Mouse (Mus musculus) lung, embryonic 15.5 days (tissue): ENCODE results near the gene Dcdc2c. TPM values are rescaled to one million over a fixed set of nuclear protein-coding genes. Genes with fewer than 3 reads are reported as not detected.

Experiments
- ATAC-seq: fragments of 200-750 bp; cut with Nextera tagmentation; 2 replicates; pipeline ENCODE4 v1.8.0; 2017; ENCODE audit warnings: moderate number of reproducible peaks, borderline replicate concordance; ENCODE audit not compliant: low FRiP score, low TSS enrichment; ENCODE audit errors: extremely low read depth
- H3K27ac ChIP-seq: fragments of 300-500 bp; sonication (generic); 2 replicates; pipeline ENCODE4 v1.5.1; 2015; ENCODE audit warnings: moderate library complexity, mild to moderate bottlenecking, inconsistent platforms
- H3K27me3 ChIP-seq: fragments of 300-500 bp; sonication (generic); 2 replicates; pipeline ENCODE4 v1.6.1; 2015; ENCODE audit warnings: inconsistent platforms
- H3K36me3 ChIP-seq: fragments of 300-500 bp; sonication (generic); 2 replicates; pipeline ENCODE4 v1.6.1; 2015; ENCODE audit warnings: inconsistent platforms
- H3K4me1 ChIP-seq: fragments of 300-500 bp; sonication (generic); 2 replicates; pipeline ENCODE4 v1.6.1; 2015; ENCODE audit warnings: inconsistent platforms
- H3K4me2 ChIP-seq: fragments of 300-500 bp; sonication (generic); 2 replicates; pipeline ENCODE4 v1.6.1; 2015; ENCODE audit warnings: inconsistent platforms, mild to moderate bottlenecking, moderate library complexity
- H3K4me3 ChIP-seq: fragments of 300-500 bp; sonication (generic); 2 replicates; pipeline ENCODE4 v1.5.1; 2015; ENCODE audit warnings: mild to moderate bottlenecking, inconsistent platforms
- H3K9ac ChIP-seq: fragments of 300-500 bp; sonication (generic); 2 replicates; pipeline ENCODE4 v1.6.1; 2015; ENCODE audit warnings: inconsistent platforms
- H3K9me3 ChIP-seq: fragments of 300-500 bp; sonication (generic); 2 replicates; pipeline ENCODE4 v1.6.1; 2016; ENCODE audit warnings: inconsistent platforms
- WGBS: fragments of 180-500 bp; shearing (Covaris S2); methylation state at CpG from one replicate; pipeline ENCODE4 v1.1.7; 2015; 5-methylcytosine and 5-hydroxymethylcytosine counted together
- polyA plus RNA-seq: library from polyadenylated mRNA; unstranded; fragments of >200 nt; fragmentation: Nextera tagmentation; extraction: Ambion mirVana; gene quantifications from 2 replicates; pipeline ENCODE4 v1.2.1, GENCODE M21; 2015

The Dcdc2c gene
- polyA plus RNA-seq, 1 experiment from 2014 or later = 0.24 TPM

DNA sequence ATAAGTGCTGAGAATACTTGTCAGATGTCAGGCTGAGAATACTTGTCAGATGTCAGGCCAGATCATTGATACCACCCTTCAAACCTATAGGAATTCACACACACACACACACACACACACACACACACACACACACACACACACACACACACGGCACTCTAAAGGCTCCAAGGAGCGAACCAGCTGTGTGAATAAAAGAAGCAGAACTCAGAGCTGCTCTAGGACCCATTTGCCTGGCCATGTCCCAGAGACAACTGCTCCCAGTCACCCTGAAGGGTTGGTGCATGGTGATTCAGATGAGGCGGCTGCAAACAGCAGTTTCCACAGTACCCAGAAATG is 119.5 kb downstream of the Dcdc2c start:
- Histone ChIP-seq H3K9me3 (no peaks in the 10 kb centered on the region), H3K4me3 (no peak overlapping the region), H3K4me2 (no peak overlapping the region), H3K27ac (no peak overlapping the region), H3K9ac (no peak overlapping the region), H3K36me3 (no peaks in the 10 kb centered on the region), H3K4me1 (peaks cover 5% of the 10 kb centered on the region; the same call in 1 of the 2 replicates), H3K27me3 (no peaks in the 10 kb centered on the region)
- ATAC-seq = no peak
- 73% methylated on average over 3 of the region's 3 CpGs for WGBS

DNA sequence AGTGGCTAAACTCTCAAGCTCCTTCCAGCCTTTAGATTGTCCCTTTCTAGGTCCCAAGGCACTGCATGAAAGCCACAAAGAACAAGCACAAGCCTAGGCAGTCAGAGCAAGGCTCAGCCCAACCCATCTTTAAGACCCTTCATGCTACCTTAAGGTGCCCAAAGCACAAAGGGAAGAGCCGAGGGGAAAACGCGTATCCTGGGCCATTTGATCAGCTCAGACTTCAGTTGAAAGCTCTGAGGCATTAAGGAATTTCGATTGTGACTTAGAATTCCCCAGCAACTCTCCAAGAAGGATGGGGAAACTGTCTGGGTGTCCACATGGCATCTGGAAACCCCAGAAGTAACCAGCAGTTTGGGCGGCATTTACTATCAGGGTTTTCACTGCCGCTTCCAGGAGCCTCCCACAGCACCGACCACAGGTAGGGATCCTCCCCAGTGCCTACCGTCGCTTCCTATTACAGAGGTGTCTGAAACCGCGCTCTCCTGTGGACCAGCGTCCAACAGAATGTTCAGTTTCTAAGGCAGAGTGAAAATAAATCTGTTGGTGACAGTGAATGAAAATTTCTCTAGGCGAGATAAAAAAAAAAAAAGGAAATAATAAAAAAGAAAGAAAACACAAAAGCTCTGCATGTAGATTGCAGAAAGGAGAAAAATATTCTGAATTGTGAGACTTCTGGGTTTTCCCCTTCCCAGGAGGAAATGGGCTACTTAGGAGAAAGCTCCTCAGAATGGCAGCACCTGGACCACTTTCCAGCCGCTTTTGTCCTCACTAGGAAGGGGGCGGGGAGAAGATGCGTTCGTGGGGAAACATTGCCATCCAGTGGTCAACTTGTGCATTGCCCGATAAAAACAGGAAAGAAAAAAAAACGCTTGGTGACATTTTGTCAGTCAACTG is 120.1 kb downstream of the Dcdc2c start:
- Histone ChIP-seq H3K4me2 (peak overlapping the region; percentile 63), H3K9me3 (no peaks in the 10 kb centered on the region), H3K27me3 (no peaks in the 10 kb centered on the region), H3K4me3 (peak overlapping the region; percentile 30), H3K9ac (no peak overlapping the region; the same call in 1 of the 2 replicates), H3K27ac (no peak overlapping the region), H3K4me1 (peaks cover 5% of the 10 kb centered on the region; the same call in 1 of the 2 replicates), H3K36me3 (no peaks in the 10 kb centered on the region)
- no peak for ATAC-seq
- whole genome bisulfite sequencing = 6% methylated on average over 19 of the region's 19 CpGs

DNA sequence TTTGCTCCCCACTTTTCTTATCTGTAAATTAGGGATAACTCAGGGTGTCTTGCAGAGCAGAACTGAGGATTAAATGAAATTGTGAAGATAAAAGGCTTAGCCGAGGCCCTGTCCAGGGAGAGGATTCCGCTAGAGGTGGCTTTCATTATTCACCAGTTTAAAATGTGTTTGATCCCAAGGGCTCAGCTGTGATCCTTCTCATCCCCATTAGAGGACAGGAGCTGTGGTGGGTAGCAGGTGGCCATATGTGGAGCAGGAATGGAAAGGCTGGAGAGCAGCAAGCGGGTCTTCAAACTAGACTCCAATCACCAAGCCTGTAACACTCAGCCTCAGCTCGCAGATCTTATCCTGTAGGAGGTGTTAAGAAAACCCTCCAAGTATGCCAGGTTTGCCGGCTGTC is 122.3 kb downstream of the Dcdc2c start:
- no peaks in the 10 kb centered on the region for H3K27me3 ChIP-seq
- H3K4me2 ChIP-seq = no peak overlapping the region
- no peak overlapping the region for H3K4me3 ChIP-seq
- 94% methylated on average over 5 of the region's 5 CpGs for WGBS
- no peaks in the 10 kb centered on the region for H3K9me3 ChIP-seq
- no peak for ATAC-seq
- H3K36me3 ChIP-seq = no peaks in the 10 kb centered on the region
- H3K4me1 ChIP-seq = peaks cover 5% of the 10 kb centered on the region; the same call in 1 of the 2 replicates
- no peak overlapping the region for H3K27ac ChIP-seq
- H3K9ac ChIP-seq = no peak overlapping the region

DNA sequence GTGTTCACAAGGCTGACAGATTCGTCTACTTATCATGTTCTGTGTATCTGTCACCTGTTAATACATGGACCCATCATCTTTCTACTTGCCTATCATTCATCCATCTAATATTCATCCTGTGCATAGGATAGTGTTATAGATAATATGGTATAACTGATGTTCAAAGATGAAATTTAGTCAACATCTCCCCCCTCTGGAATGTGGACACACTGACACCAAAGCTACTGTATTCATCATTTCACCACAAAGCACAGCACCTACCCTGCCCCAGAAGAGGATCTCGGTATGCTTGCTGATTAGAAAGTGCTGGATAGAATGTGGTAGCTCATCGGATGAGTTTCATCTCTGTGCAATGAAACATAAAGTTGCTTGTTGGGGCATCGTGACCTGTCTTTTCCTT is 135.2 kb downstream of the Dcdc2c start:
- Histone ChIP-seq H3K27me3 (no peaks in the 10 kb centered on the region), H3K4me2 (no peak overlapping the region), H3K9me3 (no peaks in the 10 kb centered on the region; the same call in 1 of the 2 replicates), H3K36me3 (no peaks in the 10 kb centered on the region), H3K27ac (no peak overlapping the region), H3K9ac (no peak overlapping the region), H3K4me1 (no peaks in the 10 kb centered on the region), H3K4me3 (no peak overlapping the region)
- ATAC-seq = no peak
- WGBS = 69% methylated on average over 4 of the region's 4 CpGs

DNA sequence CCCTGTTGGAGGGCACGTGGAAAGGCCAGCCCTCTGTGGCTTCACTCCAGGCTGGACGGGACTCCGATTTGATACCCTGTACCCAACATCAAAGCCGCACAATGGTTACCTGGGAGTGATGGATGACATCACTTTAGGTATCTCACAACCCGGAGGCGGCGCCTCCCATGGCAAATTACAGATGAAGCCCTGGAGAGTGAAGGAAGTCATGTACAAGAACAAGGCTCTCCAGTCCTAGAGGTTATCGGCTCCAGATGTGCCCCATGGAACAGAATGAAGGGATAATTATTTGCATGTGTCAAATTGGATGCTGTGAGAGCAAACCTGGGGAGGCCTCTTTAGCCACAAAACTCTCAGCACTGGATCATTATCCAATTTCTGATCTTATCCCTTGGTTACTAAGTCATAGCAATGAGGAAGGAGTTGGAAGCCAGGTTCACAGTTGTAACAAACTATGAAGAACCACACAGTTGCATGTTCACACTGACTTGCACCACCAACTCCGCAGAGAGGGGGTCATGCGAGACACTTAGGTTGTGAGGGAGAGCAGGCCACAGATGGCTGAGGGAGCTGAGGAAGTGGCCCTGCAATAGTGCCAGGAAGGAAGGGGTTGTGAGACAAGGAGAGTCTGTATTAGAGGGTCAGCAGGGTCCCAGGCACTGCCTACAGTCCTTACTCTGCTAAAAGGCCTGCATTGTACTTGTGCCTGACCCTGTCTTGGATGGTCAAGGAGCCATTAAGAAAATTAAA is 144.4 kb downstream of the Dcdc2c start:
- no peak for ATAC-seq

DNA sequence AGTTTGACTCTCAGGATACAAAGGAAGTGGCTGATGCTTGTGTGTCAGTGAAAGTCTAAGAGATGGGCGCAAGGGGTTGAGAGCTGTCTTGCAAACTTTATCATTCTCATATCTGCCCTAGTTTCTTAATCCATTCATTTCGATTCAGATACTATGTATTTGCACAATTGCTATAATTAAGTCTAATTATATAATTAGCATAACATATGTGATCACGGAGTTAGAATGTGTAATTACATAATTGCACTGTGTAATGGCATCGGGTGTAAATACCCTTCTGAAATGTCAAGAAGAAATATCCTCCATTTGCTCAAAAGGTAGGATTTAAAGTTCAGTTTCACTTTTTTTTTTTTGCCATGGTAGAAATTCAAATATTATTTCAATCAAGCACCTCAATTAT is 149.9 kb downstream of the Dcdc2c start:
- Histone ChIP-seq H3K27ac (no peak overlapping the region), H3K4me3 (no peak overlapping the region), H3K9me3 (no peaks in the 10 kb centered on the region), H3K36me3 (no peaks in the 10 kb centered on the region), H3K4me1 (no peaks in the 10 kb centered on the region), H3K27me3 (no peaks in the 10 kb centered on the region), H3K4me2 (no peak overlapping the region), H3K9ac (no peak overlapping the region)
- no peak for ATAC-seq
- WGBS = 90% methylated on average over 4 of the region's 4 CpGs

More for the DNA sequence above, 144.4 kb downstream of the Dcdc2c start:
- Histone ChIP-seq H3K27ac (no peak overlapping the region), H3K9ac (no peak overlapping the region), H3K36me3 (no peaks in the 10 kb centered on the region), H3K4me3 (no peak overlapping the region), H3K9me3 (no peaks in the 10 kb centered on the region; the same call in 1 of the 2 replicates), H3K4me1 (no peaks in the 10 kb centered on the region), H3K4me2 (no peak overlapping the region), H3K27me3 (no peaks in the 10 kb centered on the region)
- WGBS = 85% methylated on average over 10 of the region's 10 CpGs

DNA sequence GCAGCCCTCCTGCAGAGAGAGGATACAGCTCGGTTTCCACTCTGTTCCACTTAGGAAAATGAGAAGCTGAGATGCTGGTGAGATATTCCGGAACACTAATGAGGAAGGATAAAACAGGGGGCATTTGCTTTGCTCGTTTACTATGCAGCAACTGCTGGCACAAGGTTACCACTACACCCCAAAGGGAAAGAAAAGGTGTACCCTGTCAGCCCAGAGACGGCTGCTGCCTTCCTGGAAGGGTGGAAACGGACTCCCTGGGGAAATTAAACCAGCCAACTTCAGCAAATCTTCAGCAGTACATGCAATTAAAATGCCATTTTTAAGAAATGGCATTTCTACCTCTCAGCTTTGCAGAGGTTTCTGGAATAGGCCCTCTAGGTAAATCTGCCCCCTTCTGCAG is 150.8 kb downstream of the Dcdc2c start:
- no peaks in the 10 kb centered on the region for H3K9me3 ChIP-seq
- no peak overlapping the region for H3K4me2 ChIP-seq
- H3K4me1 ChIP-seq = no peaks in the 10 kb centered on the region
- no peak for ATAC-seq
- no peak overlapping the region for H3K9ac ChIP-seq
- WGBS = 67% methylated on average over 5 of the region's 5 CpGs
- no peaks in the 10 kb centered on the region for H3K36me3 ChIP-seq
- H3K4me3 ChIP-seq = no peak overlapping the region
- no peak overlapping the region for H3K27ac ChIP-seq
- no peaks in the 10 kb centered on the region for H3K27me3 ChIP-seq

DNA sequence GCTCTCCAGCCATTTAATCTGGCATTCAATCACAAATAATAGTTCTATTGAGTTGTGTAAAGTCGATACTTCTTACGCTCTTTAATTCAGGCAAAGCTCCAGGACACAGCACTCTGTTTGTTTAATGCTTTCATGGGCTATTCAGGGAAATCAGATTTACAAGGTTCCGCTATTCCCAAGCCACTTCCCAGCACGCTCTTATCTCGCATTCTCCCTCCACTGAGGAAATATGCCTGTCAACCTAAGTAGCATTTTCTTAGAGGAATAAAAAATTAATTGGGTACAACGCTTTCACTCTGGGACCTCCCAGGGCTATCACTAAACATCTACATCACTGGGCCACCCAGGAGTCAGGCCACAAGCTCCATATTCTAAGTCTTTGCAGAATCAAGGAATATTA is 160.1 kb downstream of the Dcdc2c start:
- ATAC-seq = no peak
- H3K36me3 ChIP-seq = no peaks in the 10 kb centered on the region
- 7% methylated on average over 6 of the region's 6 CpGs for WGBS

More for the DNA sequence above, 160.1 kb downstream of the Dcdc2c start:
- no peak overlapping the region for H3K9ac ChIP-seq
- no peak overlapping the region for H3K27ac ChIP-seq
- H3K4me2 ChIP-seq = no peak overlapping the region
- H3K9me3 ChIP-seq = no peaks in the 10 kb centered on the region
- H3K4me3 ChIP-seq = no peak overlapping the region
- no peaks in the 10 kb centered on the region for H3K27me3 ChIP-seq
- peaks cover 7% of the 10 kb centered on the region; the same call in 1 of the 2 replicates for H3K4me1 ChIP-seq

Other genes with a start within 250 kb of the Dcdc2c start
- 0.10 TPM in 1 of 2 replicates, not detected in the other for gene Allc, start 30.1 kb upstream of the Dcdc2c start, polyA plus RNA-seq
- gene Colec11, start 71.0 kb upstream of the Dcdc2c start, polyA plus RNA-seq = 2.7 and 3.3 TPM in 2 replicates
- gene Rps7, start 83.6 kb upstream of the Dcdc2c start, polyA plus RNA-seq = 664 and 702 TPM in 2 replicates
- gene Rnaseh1, start 97.2 kb upstream of the Dcdc2c start, polyA plus RNA-seq = 30.7 and 34.5 TPM in 2 replicates
- 87.9 and 88.1 TPM in 2 replicates for gene Adi1, start 122.8 kb upstream of the Dcdc2c start, polyA plus RNA-seq
- gene Trappc12, start 198.1 kb upstream of the Dcdc2c start, polyA plus RNA-seq = 38.3 and 41.5 TPM in 2 replicates
- 28.4 and 31.1 TPM in 2 replicates for gene Eipr1, start 199.4 kb upstream of the Dcdc2c start, polyA plus RNA-seq